14 mouse cellular contexts compared by ENCODE assay signal in genomic region chr2:113357490-113357889, GRCm38 (mm10).
"Had no signal": no experiment of that assay in that cellular context is flagged by ENCODE, and none has a peak within 500 bp of the region (broad histone marks: within the 10 kb centered on the region; RNA-seq: fewer than 3 reads in every experiment).

No protein-coding gene starts in this region.

- H3K4me1 ChIP-seq: limb, embryonic 10.5 days; liver, embryonic 15.5 days; midbrain, embryonic 10.5 days; neural tube, embryonic 15.5 days had no signal

- H3K36me3 ChIP-seq: limb, embryonic 10.5 days; liver, embryonic 15.5 days; midbrain, embryonic 10.5 days; neural tube, embryonic 15.5 days had no signal

- H3K27ac ChIP-seq: hindbrain, embryonic 14.5 days; limb, embryonic 10.5 days; liver, embryonic 15.5 days; midbrain, embryonic 10.5 days; neural tube, embryonic 15.5 days had no signal

- DNase-seq: lung, adult 2 months; lung, postnatal 36 days; midbrain, embryonic 14.5 days; right cerebral cortex, adult 18-20 months; right cerebral cortex, postnatal 25 days; thymus, adult 18-20 months; thymus, postnatal 14 days had no signal

- H3K4me3 ChIP-seq: left cerebral cortex, adult 2 months; limb, embryonic 10.5 days; liver, embryonic 15.5 days; midbrain, embryonic 10.5 days; myocyte; neural tube, embryonic 15.5 days had no signal

- H3K27me3 ChIP-seq: liver, embryonic 15.5 days; neural tube, embryonic 15.5 days had no signal

- H3K9me3 ChIP-seq: limb, embryonic 10.5 days; liver, embryonic 15.5 days; midbrain, embryonic 10.5 days; neural tube, embryonic 15.5 days had no signal
